Mouse (Mus musculus): ENCODE results near the gene Wnt7b.

The Wnt7b gene

DNA sequence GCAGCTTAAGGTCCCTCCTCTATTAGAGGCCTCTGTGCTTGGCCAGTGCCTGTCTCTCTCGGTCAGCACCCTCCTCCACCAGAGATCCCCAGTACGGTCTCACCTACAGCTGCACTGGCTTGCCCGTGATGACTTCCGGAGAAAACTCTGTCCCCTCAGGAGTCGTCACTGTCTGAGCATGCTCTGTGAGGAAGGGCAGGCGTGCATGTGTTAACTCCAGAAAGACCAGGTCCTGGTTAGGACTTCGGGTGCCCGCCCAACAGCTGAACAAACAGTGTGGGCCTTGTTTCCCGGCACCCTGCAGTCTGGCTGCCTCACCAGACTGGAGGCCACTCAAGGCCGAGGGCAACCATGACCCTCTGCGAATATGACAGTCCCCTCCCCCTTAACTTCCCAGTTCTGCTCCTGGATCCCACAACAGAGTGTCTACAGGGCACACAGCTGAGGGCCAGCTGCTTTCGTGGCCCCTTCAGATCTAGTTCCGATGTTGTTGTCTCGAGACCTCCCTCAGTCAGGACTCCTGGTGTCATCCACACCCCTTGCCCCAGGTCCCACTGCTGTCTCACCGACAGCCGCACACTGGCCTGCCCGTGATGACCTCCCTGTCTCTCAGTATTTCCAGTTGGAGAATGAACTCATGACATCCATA is 23.8 kb upstream of the Wnt7b start:
- ChIA-PET CTCF (interaction anchor here in 2 of 4 experiments (0.9 to 11.6 kb wide), 3 partner anchors 106 to 532 kb away, joined by 3 to 288 read pairs (median 4); no protein-coding TSS in a partner anchor), POLR2A (interaction anchor here in 2 of 4 experiments (0.6 to 1.2 kb wide), 3 partner anchors 16 to 78 kb away, joined by 3 to 7 read pairs (median 5); no protein-coding TSS in a partner anchor)

- CTCF ChIA-PET, result interaction anchor here in 3 of 4 experiments (0.5 to 11.6 kb wide), 11 partner anchors 8 to 927 kb away, joined by 3 to 288 read pairs (median 3); no protein-coding TSS in a partner anchor
- POLR2A ChIA-PET, result interaction anchor here in 1 of 4 experiments (0.6 to 1.2 kb wide), 4 partner anchors 9 to 819 kb away, joined by 3 to 6 read pairs (median 4); no protein-coding TSS in a partner anchor
Measured at GRCm38 (mm10) chr15:85604938-85605337, 22.7 kb upstream of the Wnt7b start.

DNA sequence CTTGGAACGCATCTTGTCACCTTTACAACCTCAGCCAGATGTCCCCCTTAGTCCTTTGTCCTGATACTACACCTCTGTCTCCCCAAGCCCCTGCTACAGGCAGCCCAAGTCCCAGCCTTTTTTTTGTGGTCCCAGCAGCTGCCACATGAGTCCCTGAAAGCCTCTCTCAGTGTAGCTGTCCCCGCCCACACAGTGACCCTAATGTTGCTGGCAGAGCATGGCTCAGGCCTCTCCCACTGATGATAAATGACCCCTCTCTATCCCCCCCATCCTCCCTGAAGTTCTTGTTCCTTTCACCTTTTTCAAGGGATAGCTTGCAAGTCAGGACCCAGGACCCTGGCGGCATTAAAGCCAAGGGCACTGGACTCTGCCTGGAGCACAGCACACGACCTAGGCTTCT is 22.2 kb upstream of the Wnt7b start:
- ChIA-PET CTCF (interaction anchor here in 2 of 4 experiments (0.5 to 1.5 kb wide), 8 partner anchors 9 to 927 kb away, joined by 3 to 5 read pairs (median 3); no protein-coding TSS in a partner anchor), POLR2A (interaction anchor here in 1 of 4 experiments (0.6 to 1.2 kb wide), 4 partner anchors 10 to 819 kb away, joined by 3 to 6 read pairs (median 4); no protein-coding TSS in a partner anchor)

- POLR2A ChIA-PET, result interaction anchor here in 3 of 4 experiments (0.6 to 1.2 kb wide), 7 partner anchors 10 to 454 kb away, joined by 3 to 6 read pairs (median 3); no protein-coding TSS in a partner anchor
- CTCF ChIA-PET, result interaction anchor here in 2 of 4 experiments (0.7 to 1.8 kb wide), 5 partner anchors 9 to 120 kb away, joined by 3 to 11 read pairs (median 6); no protein-coding TSS in a partner anchor
Measured at GRCm38 (mm10) chr15:85603422-85603821, 21.1 kb upstream of the Wnt7b start.

DNA sequence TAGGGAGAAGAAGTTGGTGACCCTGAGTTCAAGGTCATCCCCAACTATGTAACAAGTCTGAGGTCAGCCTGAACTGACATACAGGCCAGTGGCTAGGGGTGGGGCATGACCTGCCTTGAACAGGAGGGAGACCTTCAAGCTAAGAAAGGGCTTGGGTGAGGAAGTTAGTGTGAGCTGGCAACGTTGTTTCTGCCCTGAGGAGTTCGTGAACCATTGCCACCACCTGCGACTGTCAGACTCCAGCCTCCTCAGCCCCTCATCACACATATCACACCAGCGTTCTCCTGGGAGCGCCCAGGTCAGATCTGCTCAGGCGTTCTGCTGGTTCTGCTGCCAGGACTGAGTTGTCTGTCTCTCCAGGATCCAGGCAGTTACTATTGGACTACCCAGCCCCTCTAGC is 20.5 kb upstream of the Wnt7b start:
- ChIA-PET POLR2A (interaction anchor here in 2 of 4 experiments (0.7 to 1.2 kb wide), 3 partner anchors 10 to 99 kb away, joined by 3 to 4 read pairs (median 3); no protein-coding TSS in a partner anchor), CTCF (interaction anchor here in 2 of 4 experiments (0.6 to 1.8 kb wide), 5 partner anchors 10 to 164 kb away, joined by 3 to 11 read pairs (median 6); no protein-coding TSS in a partner anchor)

- POLR2A ChIA-PET, result interaction anchor here in 1 of 4 experiments (0.5 kb wide), 1 partner anchor 52 kb away, joined by 3 read pairs; no protein-coding TSS in a partner anchor
- CTCF ChIA-PET, result interaction anchor here in 2 of 4 experiments (1.1 to 1.9 kb wide), 5 partner anchors 9 to 111 kb away, joined by 3 to 11 read pairs (median 5); no protein-coding TSS in a partner anchor
Measured at GRCm38 (mm10) chr15:85602021-85602420, 19.7 kb upstream of the Wnt7b start.

DNA sequence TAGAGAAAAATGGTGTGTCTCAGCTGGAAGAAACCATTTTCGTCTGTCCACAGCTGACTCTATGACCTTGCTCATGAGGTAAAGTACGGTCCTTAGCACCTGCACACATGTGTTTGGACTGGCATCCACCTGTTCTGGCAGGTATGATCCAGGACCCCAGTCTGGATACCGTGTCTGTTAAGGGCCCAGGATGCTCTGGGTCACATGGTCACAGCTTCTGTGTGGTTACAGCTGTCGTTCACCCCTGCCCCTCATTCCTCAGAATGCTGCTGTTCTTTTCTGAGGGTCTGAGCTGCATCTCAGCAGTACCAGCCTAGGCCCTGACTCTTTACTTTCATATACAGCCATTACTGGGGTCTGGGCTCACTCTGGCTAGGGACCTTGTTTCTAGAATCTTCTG is 18.9 kb upstream of the Wnt7b start:
- ChIA-PET POLR2A (interaction anchor here in 3 of 4 experiments (0.5 to 0.9 kb wide), 4 partner anchors 51 to 210 kb away, joined by 3 read pairs; partner anchors contain the start of gene Cdpf1 (in 1 of the 3)), CTCF (interaction anchor here in 3 of 4 experiments (0.6 to 1.9 kb wide), 10 partner anchors 9 to 145 kb away, joined by 3 to 10 read pairs (median 3); no protein-coding TSS in a partner anchor)

- POLR2A ChIA-PET, result interaction anchor here in 3 of 4 experiments (0.6 to 0.9 kb wide), 3 partner anchors 66 to 210 kb away, joined by 3 read pairs; partner anchors contain the start of gene Cdpf1 (in 1 of the 3)
- CTCF ChIA-PET, result interaction anchor here in 3 of 4 experiments (0.6 to 1.9 kb wide), 8 partner anchors 10 to 144 kb away, joined by 3 to 10 read pairs (median 4); no protein-coding TSS in a partner anchor
Measured at GRCm38 (mm10) chr15:85600696-85601094, 18.4 kb upstream of the Wnt7b start.

DNA sequence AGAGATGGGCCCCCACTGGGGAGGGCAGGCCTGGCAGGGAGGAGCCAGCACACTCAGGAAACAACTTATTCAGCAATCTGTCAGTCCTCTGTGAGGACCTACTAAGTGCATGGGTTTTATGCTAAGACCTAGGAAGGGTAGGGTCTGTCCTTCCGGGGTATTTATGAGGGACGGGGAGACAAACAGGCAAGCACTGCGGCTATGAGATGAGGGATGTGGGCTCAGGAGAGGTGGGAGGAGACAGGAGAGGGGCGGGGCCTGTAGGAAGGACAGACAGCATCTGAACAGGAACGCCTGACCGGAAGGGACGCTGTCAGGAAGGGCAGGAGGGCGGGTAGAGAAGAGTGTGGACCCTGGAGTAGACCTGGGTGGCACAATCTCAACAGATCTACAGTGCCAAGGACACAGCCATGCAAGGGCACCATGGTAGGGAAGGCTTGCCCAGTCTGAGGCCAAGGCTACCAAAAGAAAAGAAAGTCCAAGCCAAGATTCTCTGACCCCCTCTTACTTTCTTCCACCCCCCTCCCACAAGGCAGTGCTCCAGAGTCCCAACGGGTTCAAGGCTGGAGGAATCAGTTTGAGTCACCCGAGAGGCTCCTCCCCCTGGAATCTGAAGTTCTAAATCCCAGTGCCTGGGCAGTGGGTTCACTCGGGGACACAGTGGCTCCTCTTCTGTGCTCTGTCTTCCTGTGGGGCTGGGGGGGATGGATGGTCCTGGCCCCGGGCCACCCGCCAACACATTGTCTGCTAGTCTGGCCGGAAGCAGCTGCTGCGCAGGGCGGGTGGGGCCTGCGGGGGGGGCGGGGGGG is 17.8 kb upstream of the Wnt7b start:
- ChIA-PET POLR2A (interaction anchor here in 1 of 4 experiments (0.7 kb wide), 1 partner anchor 122 kb away, joined by 3 read pairs; no protein-coding TSS in a partner anchor), CTCF (interaction anchor here in 3 of 4 experiments (0.6 to 2.7 kb wide), 9 partner anchors 10 to 143 kb away, joined by 3 to 38 read pairs (median 5); no protein-coding TSS in a partner anchor)

- ChIA-PET POLR2A (interaction anchor here (0.6 to 1.4 kb wide), 8 partner anchors 11 to 279 kb away, joined by 3 to 5 read pairs (median 3); partner anchors contain the start of gene Trmu (in 1 of the 4)), CTCF (interaction anchor here (0.5 to 2.7 kb wide), 93 partner anchors 8 to 434 kb away, joined by 3 to 65 read pairs (median 4); partner anchors contain the start of genes Ppara (in 3 of the 4), Cdpf1 (in 2 of the 4), Trmu (in 1 of the 4) and Ttc38 (in 1 of the 4))
Measured at GRCm38 (mm10) chr15:85598984-85599886, 17.0 kb upstream of the Wnt7b start.

DNA sequence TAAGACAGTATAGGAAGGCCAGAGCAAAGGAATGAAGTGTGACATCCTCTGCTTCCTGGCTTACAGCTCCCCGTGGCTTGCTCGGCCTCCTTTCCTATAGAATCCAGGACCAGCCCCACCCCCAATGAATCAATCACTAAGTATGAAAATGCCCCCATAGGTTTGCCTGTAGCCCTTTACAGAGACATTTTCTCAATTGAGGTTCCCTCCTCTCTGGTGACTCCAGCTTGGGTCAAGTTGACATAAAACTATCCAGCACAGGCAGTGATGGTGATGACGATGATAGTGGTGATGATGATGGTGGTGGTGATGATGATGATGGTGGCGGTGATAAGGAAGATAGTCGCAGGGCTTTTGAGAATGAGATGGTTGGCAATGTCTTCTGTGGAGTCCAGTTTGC is 16.2 kb upstream of the Wnt7b start:
- ChIA-PET CTCF (interaction anchor here (0.5 to 2.7 kb wide), 70 partner anchors 8 to 435 kb away, joined by 3 to 65 read pairs (median 4); partner anchors contain the start of genes Ppara (in 2 of the 4) and Ttc38 (in 1 of the 4)), POLR2A (interaction anchor here (0.6 to 1.4 kb wide), 8 partner anchors 12 to 280 kb away, joined by 3 to 5 read pairs (median 3); partner anchors contain the start of gene Trmu (in 1 of the 4))

DNA sequence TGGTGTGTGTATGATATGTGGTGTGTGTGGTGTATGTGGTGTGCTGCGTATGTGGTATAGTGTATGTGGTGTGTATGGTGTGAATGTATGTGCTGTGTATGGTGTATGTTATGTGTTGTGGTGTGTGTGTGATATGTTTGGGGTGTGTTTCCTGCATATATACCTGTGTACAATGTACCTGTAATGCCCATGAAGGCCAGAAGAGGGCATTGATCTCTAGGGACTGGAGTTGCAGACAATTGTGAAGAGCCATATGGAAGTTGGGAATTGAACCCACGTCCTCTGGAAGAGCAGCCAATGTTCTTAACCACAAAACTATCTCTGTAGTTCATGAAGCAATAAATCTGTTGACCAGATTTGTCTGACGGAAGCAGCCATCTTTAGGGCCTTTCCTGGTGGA is 15.1 kb upstream of the Wnt7b start:
- ChIA-PET POLR2A (no interaction called here), CTCF (interaction anchor here in 3 of 4 experiments (0.5 to 2.7 kb wide), 9 partner anchors 14 to 115 kb away, joined by 3 to 65 read pairs (median 15); partner anchors contain the start of gene Wnt7b (in 2 of the 3))

GRCm38 (mm10) chr15:85592674-85593073 is 10.4 kb upstream of the Wnt7b start:
- CTCF ChIA-PET, result interaction anchor here in 3 of 4 experiments (0.6 to 1.5 kb wide), 5 partner anchors 9 to 321 kb away, joined by 3 to 11 read pairs (median 3); no protein-coding TSS in a partner anchor
- POLR2A ChIA-PET, result interaction anchor here in 1 of 4 experiments (0.7 kb wide), 1 partner anchor 134 kb away, joined by 3 read pairs; no protein-coding TSS in a partner anchor

DNA sequence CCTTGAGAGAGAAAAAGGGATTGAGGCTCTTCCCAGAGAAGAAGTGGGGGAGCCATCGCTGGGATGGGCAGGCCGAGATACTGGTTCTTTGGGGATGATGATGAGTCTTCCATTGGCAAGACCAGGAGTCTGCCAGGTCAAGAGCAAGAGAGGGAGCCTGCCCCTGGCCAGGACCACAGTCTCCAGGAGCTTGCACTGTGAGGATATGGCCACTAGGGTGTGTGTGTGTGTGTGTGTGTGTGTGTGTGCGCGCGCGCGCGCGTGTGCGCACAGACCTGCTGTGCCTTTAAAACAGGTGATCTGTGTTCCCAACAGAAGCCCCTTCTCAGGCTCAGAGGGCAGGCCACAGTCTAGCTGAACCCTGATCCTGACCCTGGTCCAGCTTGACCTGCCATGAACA is 8.6 kb upstream of the Wnt7b start:
- CTCF ChIA-PET, result interaction anchor here (0.5 to 1.7 kb wide), 28 partner anchors 8 to 1007 kb away, joined by 3 to 15 read pairs (median 4); partner anchors contain the start of genes Gtse1 (in 1 of the 4) and Wnt7b (in 1 of the 4)
- POLR2A ChIA-PET, result interaction anchor here in 3 of 4 experiments (0.8 to 1.1 kb wide), 3 partner anchors 14 to 18 kb away, joined by 3 to 5 read pairs (median 3); no protein-coding TSS in a partner anchor

- POLR2A ChIA-PET, result interaction anchor here in 3 of 4 experiments (0.8 to 1.6 kb wide), 9 partner anchors 11 to 268 kb away, joined by 3 to 7 read pairs (median 3); partner anchors contain the start of gene Atxn10 (in 1 of the 3)
- CTCF ChIA-PET, result interaction anchor here (0.6 to 3.5 kb wide), 98 partner anchors 8 to 432 kb away, joined by 3 to 87 read pairs (median 5); partner anchors contain the start of gene 7530416G11Rik (in 1 of the 4)
Measured at GRCm38 (mm10) chr15:85583504-85583903, 1.2 kb upstream of the Wnt7b start.

GRCm38 (mm10) chr15:85583024-85583423 is 751 bp upstream of the Wnt7b start:
- POLR2A ChIA-PET, result interaction anchor here in 3 of 4 experiments (0.5 to 1.6 kb wide), 11 partner anchors 10 to 267 kb away, joined by 3 to 7 read pairs (median 3); partner anchors contain the start of gene Atxn10 (in 1 of the 3)
- CTCF ChIA-PET, result interaction anchor here (0.6 to 3.5 kb wide), 109 partner anchors 8 to 432 kb away, joined by 3 to 87 read pairs (median 4); partner anchors contain the start of gene 7530416G11Rik (in 1 of the 4)

Measured in embryonic stem cell, embryonic (primary cell).